Mouse (Mus musculus) cerebellum, postnatal 4 days (tissue): ENCODE measurements at regions not wholly inside any gene's neighbourhood (a gene's known extent, or its start where the extent isn't known, plus 50 kb on each side); places are given as distances from the start of the nearest gene placed in this dataset.
A peak's percentile ranks its signal among the peaks of the same experiment; 100 is the strongest.

Source experiments
- DNase-seq, 2 experiments: peaks; one replicate each; pipeline ENCODE4 v3.0.0; 2022; ENCODE audit warnings: low spot score in 2 of 2, mixed read lengths in 1 of 2

DNA sequence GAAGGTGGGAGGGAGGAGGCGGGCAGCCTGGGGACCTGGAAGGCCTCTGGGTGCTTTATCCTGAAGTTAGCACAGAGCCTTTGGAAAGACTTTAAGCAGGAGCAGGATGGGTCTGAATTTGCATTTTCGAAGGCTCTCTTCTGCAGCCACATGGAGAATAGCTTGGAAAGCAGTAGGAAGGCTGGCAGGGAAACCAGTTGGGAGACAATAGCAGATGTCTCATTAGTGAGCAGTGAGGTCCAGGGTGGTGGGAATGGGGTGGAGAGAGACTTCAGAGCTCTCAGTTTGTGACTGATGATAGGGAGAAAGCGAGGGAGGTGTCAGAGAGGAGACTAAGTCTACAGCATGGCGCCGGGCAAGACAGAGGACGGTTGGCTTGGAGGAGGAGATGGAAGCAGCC lies 199.1 kb downstream of the Cbln1 start:
- DNase-seq, result no peak

DNA sequence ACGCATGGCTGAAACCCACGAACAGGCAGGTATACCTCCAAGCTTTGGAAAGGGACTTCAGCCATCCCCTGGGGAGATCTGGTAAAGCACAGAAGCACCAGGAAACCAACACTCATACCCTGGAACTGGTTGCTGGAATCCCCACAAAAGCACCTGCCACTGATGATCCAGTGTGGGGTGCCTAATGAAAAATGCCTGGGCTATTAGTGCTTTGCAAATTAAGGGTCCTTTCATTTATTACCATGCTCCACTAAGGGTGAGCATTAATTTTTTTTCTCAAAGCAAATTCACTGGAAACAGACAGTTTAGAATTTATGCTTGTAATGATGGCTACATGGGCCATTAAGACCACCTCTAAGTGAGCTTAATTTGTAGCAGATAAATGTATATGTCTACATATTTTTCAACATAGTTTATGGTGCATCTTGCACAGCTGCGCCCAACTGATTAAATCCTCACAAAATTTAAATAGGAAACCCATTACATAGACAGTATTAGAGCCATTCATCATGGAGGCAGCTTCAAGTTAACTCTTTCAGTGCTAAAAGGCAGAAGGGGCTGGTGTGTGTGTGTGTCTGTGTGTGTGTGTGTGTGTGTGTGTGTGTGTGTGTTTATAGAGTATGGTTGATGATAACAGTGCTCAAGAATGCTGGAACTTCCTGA lies 201.8 kb downstream of the Cbln1 start:
- no peak for DNase-seq

DNA sequence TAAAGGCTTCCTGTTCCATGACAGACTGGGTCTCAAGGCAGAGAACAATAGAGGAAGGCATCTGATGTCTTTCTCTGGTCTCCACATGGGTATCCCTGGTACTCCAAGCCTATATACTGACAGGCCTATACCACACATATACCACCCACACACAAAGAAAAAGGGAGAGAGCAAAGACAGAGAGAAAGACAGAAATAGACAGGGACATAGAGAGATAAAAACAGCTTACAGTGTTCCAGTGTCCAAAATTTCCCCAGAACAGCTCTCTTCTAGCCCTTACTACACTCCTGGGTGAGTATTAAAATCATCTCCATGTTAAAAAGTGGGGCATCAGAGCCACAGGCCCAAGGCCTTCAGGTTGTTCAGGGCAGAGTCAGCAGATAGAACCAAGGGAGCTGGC lies 204.2 kb downstream of the Cbln1 start:
- DNase-seq, result no peak

- DNase-seq, result no peak
These were observed 207.4 kb downstream of the Cbln1 start for GRCm38 (mm10) chr8:87264999-87265398.

DNA sequence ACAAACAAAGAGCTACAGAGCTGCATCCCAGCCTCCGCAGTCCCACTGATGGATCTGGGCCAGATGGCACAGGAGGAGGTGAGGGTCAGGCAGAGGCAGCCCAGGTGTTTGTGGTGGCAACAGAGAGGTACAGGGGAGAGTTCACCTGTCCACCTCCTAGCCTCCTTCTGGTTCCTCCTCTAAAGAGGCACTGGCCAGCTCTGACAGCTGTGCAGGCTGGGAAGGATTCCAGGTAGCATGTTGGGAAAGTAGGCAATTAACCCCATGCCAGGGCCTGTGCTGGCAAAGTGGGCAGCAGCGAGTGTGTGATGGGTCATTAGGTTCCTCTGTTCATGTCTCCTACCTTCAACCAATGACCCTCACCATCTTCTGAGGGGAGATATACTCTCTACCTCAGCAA lies 212.1 kb downstream of the Cbln1 start:
- DNase-seq, result peak in 1 of 2 experiments; percentile 45

- DNase-seq, result no peak
These were observed 229.7 kb downstream of the Cbln1 start for GRCm38 (mm10) chr8:87242681-87243080.

- no peak for DNase-seq
These were observed 235.2 kb downstream of the Cbln1 start for GRCm38 (mm10) chr8:87237181-87237580.

GRCm38 (mm10) chr8:87236438-87236837 lies 236.0 kb downstream of the Cbln1 start:
- no peak for DNase-seq

GRCm38 (mm10) chr8:87235341-87236075 lies 236.9 kb downstream of the Cbln1 start:
- DNase-seq, result peak in 1 of 2 experiments; percentile 30

GRCm38 (mm10) chr8:87234336-87234735 lies 238.1 kb downstream of the Cbln1 start:
- DNase-seq, result peak in 1 of 2 experiments; percentile 73

DNA sequence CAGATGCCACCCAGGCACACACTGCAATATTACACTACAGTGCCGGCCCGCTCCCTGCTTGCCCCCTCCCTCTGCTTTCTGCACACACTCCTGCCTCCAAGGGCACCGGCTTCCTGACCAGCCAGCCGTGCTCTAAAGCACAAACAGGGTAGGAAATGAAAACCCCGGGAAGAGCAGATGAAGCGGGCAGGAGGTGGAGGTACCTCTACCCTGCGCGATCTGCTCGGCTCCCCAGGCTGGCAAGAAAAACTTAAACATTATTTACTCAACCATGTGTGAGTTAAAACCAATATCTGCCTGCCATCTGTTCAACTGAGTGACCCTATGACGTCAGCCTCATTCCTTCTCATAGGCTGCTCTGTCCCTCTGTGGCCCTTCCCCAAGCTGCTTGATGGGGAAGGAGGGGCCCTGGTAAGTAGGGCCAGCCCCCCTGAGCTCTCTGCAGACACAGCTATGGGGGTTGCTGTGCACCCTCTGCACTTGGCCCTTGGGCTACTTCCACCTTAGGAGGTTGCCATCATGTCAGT lies 238.5 kb downstream of the Cbln1 start:
- peak in 1 of 2 experiments; percentile 75 for DNase-seq

DNA sequence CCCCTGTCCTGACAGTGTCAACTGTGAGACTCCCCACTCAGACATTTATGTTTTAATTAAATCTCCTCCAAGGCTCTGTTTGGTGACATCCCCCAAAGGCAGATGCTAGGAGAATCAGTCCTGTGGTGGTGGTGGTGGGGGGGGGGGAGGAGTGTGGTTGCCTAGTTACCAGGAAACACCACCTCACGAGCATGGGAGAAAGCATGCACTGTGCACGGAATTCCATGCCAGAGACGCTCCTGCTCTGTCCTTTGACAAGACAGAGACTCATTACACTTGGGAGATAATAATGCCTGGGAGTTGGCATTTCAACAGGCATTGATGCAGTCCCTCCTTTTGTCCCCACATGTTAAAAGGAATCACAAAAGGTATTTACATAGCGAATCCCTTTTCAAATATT lies 240.6 kb downstream of the Cbln1 start:
- no peak for DNase-seq

- no peak for DNase-seq
These were observed 242.3 kb downstream of the Cbln1 start for GRCm38 (mm10) chr8:87230096-87230495.

GRCm38 (mm10) chr8:87229182-87229581 lies 243.2 kb downstream of the Cbln1 start:
- DNase-seq, result no peak

DNA sequence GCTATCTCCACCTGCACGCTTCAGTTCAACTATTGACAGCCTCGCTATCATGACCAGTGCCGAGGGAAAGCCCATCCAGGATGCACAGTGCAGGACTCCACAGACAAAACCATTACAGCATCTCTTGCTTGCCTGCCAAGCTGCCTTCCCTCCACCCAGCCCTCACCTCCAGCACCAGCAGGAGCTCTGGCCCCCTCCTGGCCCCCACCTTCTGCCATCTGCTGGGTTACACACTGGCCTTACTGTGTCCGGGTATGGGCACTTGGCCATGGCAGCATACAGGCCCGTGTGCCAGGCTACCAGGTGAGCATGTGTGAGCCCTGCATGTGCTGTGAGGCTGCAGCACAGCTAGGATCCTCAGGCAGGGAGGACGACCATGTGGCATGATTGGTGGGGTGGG lies 243.6 kb downstream of the Cbln1 start:
- DNase-seq, result peak in 1 of 2 experiments; percentile 75

GRCm38 (mm10) chr8:87225504-87226425 lies 246.6 kb downstream of the Cbln1 start:
- DNase-seq, result no peak

DNA sequence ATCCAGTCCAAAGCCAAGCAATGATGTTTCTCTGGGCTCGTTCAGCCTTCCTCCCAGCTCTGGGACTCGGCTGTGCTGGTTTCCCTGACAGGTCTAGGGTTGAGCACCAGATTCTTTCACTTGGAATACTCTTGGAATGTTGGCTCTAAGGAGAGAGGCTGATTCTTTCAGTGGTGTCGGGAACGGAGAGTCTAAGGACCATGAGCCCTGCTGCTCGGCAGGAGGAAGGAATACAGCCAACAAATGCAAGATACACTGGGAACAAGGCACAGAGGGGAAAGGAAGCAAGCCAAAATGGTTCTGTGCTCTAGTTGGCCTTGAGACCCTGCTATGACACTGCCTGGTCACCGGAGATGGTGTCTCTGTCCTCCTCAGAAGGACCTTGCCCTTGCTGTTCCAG lies 251.8 kb downstream of the Cbln1 start:
- no peak for DNase-seq

DNA sequence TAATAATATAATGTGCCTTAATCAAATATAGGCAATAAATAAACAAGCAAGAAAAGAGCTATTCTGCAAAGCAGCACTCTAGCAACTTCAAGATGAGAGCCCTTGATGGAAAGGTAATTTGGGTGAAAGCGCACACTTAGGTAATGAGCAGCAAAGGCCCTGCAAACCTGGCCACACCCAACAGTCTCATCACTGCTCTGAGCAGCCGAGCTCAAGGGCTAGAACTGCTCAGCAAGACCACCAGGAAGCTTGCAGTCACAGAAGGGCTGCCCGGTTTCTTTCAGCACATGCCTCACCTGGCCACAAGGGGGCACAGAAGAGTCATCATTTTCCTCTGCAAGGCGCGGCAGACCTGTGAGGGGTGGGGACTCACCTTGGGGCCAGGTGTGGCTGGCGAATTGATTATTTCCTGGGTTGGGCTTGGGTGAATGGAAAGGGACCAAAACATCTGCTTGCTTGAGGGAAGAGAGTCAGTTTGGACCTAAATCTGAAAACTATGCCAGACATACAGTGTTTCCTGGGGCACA lies 253.4 kb downstream of the Cbln1 start:
- DNase-seq, result peak; percentile 38 to 46

GRCm38 (mm10) chr8:87214962-87215361 lies 257.4 kb downstream of the Cbln1 start:
- no peak for DNase-seq

- DNase-seq, result no peak
These were observed 261.9 kb downstream of the Cbln1 start for GRCm38 (mm10) chr8:87210546-87210945.

GRCm38 (mm10) chr8:87209295-87209694 lies 263.1 kb downstream of the Cbln1 start:
- DNase-seq, result no peak

GRCm38 (mm10) chr8:87208036-87208435 lies 264.4 kb downstream of the Cbln1 start:
- no peak for DNase-seq
